Comparison of ENCODE assay signal across 9 mouse cellular contexts in genomic region chr3:88512896-88513545, GRCm38 (mm10). TPM values are rescaled to one million over a fixed set of nuclear protein-coding genes. Genes with fewer than 3 reads are reported as not detected.
DNase-seq lines count a peak whose midpoint lies in the region; ATAC-seq and TF ChIP-seq lines count a peak whose summit lies in the region.
"Had no signal": no experiment of that assay in that cellular context is flagged by ENCODE, and none has a peak within 500 bp of the region (broad histone marks: within the 10 kb centered on the region; RNA-seq: fewer than 3 reads in every experiment).

No protein-coding gene starts in this region.

- peak; percentile 55 for DNase-seq in adrenal gland, postnatal 25 days
- no peak for DNase-seq in adrenal gland, postnatal 4 days (ENCODE audit: low spot score in 2 of 2)
- no peak for DNase-seq in midbrain, embryonic 14.5 days
- DNase-seq in stomach, postnatal 0 days (ENCODE audit: low spot score) = peak; percentile 40
- DNase-seq in right cerebral cortex, postnatal 14 days = no peak
- DNase-seq in gastrocnemius, postnatal 36 days = no peak
- DNase-seq: cerebellum, postnatal 25 days had no signal

- no peak overlapping the region for H3K9ac ChIP-seq in midbrain, embryonic 14.5 days (replicated peaks; ENCODE audit: low read length)
- no peak overlapping the region for H3K9ac ChIP-seq in midbrain, embryonic 16.5 days (ENCODE audit: low read depth, low read length)
- no peak overlapping the region for H3K9ac ChIP-seq in intestine, postnatal 0 days (ENCODE audit: low read depth, low read length)
- H3K9ac ChIP-seq in stomach, postnatal 0 days (ENCODE audit: low read length) = no peak overlapping the region

- H3K27me3 ChIP-seq in midbrain, embryonic 14.5 days (ENCODE audit: control insufficient read depth, insufficient read depth, low read length) = no peaks in the 10 kb centered on the region
- H3K27me3 ChIP-seq in midbrain, embryonic 16.5 days (ENCODE audit: control insufficient read depth, insufficient read depth, low read depth, low read length) = no peaks in the 10 kb centered on the region
- H3K27me3 ChIP-seq in intestine, postnatal 0 days (replicated peaks; ENCODE audit: control insufficient read depth, insufficient read depth, low read length) = no peaks in the 10 kb centered on the region
- H3K27me3 ChIP-seq in stomach, postnatal 0 days (ENCODE audit: control insufficient read depth, insufficient read depth, low read length) = no peaks in the 10 kb centered on the region

- intact Hi-C loops in gastrocnemius, postnatal 36 days (cut with DNase I) = no loop called here

- H3K4me1 ChIP-seq in midbrain, embryonic 14.5 days (ENCODE audit: control insufficient read depth, insufficient read depth, low read length) = peaks cover 30% of the 10 kb centered on the region
- peaks cover 20% of the 10 kb centered on the region for H3K4me1 ChIP-seq in midbrain, embryonic 16.5 days (ENCODE audit: control insufficient read depth, insufficient read depth, low read length)
- H3K4me1 ChIP-seq in intestine, postnatal 0 days (replicated peaks; ENCODE audit: control insufficient read depth, insufficient read depth, low read length) = peaks cover 25% of the 10 kb centered on the region
- peaks cover 21% of the 10 kb centered on the region for H3K4me1 ChIP-seq in stomach, postnatal 0 days (replicated peaks; ENCODE audit: control insufficient read depth, insufficient read depth)

- H3K36me3 ChIP-seq in midbrain, embryonic 14.5 days (ENCODE audit: control insufficient read depth, insufficient read depth, low read length) = no peaks in the 10 kb centered on the region
- no peaks in the 10 kb centered on the region for H3K36me3 ChIP-seq in midbrain, embryonic 16.5 days (ENCODE audit: control insufficient read depth, insufficient read depth, low read length)
- H3K36me3 ChIP-seq in intestine, postnatal 0 days (ENCODE audit: control insufficient read depth, insufficient read depth) = no peaks in the 10 kb centered on the region
- no peaks in the 10 kb centered on the region for H3K36me3 ChIP-seq in stomach, postnatal 0 days (ENCODE audit: control insufficient read depth, insufficient read depth, low read length)

- WGBS in midbrain, embryonic 14.5 days = 31% methylated on average over 12 of the region's 15 CpGs
- WGBS in midbrain, embryonic 16.5 days = 44% methylated on average over 15 of the region's 15 CpGs
- 36% methylated on average over 12 of the region's 15 CpGs for WGBS in intestine, postnatal 0 days
- 37% methylated on average over 11 of the region's 15 CpGs for WGBS in stomach, postnatal 0 days

- H3K4me3 ChIP-seq in midbrain, embryonic 14.5 days (replicated peaks; ENCODE audit: low read depth, low read length) = no peak overlapping the region
- H3K4me3 ChIP-seq in midbrain, embryonic 16.5 days (ENCODE audit: low read depth, low read length) = no peak overlapping the region
- H3K4me3 ChIP-seq in intestine, postnatal 0 days (ENCODE audit: low read depth, low read length) = no peak overlapping the region
- no peak overlapping the region for H3K4me3 ChIP-seq in stomach, postnatal 0 days (ENCODE audit: low read depth, low read length)

- peak overlapping the region; percentile 22; the same call in 1 of the 2 replicates for H3K4me2 ChIP-seq in midbrain, embryonic 14.5 days (ENCODE audit: low read length)
- no peak overlapping the region for H3K4me2 ChIP-seq in midbrain, embryonic 16.5 days (ENCODE audit: low read length)
- peak overlapping the region; percentile 38 for H3K4me2 ChIP-seq in intestine, postnatal 0 days (replicated peaks; ENCODE audit: low read depth)
- H3K4me2 ChIP-seq in stomach, postnatal 0 days (replicated peaks; ENCODE audit: low read depth) = no peak overlapping the region

- ATAC-seq in midbrain, embryonic 14.5 days (ENCODE audit: low FRiP score, low TSS enrichment) = no peak
- ATAC-seq in midbrain, embryonic 16.5 days = no peak
- ATAC-seq in intestine, postnatal 0 days = no peak
- no peak for ATAC-seq in stomach, postnatal 0 days (ENCODE audit: low FRiP score, low TSS enrichment)

- no peak for TF ChIP-seq EP300 in stomach, postnatal 0 days (optimal IDR thresholded peaks at IDR 0.05)

- no peak overlapping the region for H3K27ac ChIP-seq in midbrain, embryonic 14.5 days (replicated peaks; ENCODE audit: low read depth, low read length)
- no peak overlapping the region for H3K27ac ChIP-seq in midbrain, embryonic 16.5 days (ENCODE audit: low read length)
- H3K27ac ChIP-seq in intestine, postnatal 0 days (ENCODE audit: low read depth, low read length) = peak overlapping the region; percentile 46
- H3K27ac ChIP-seq in stomach, postnatal 0 days (replicated peaks) = peak overlapping the region; percentile 81

- H3K9me3 ChIP-seq in midbrain, embryonic 14.5 days (ENCODE audit: control insufficient read depth, low read length) = no peaks in the 10 kb centered on the region
- no peaks in the 10 kb centered on the region for H3K9me3 ChIP-seq in midbrain, embryonic 16.5 days (replicated peaks; ENCODE audit: control insufficient read depth, low read length, poor library complexity, severe bottlenecking)
- H3K9me3 ChIP-seq in intestine, postnatal 0 days (ENCODE audit: control insufficient read depth) = no peaks in the 10 kb centered on the region
- no peaks in the 10 kb centered on the region for H3K9me3 ChIP-seq in stomach, postnatal 0 days (ENCODE audit: control insufficient read depth, low read length)

- no peak for TF ChIP-seq CTCF in intestine, postnatal 0 days (IDR thresholded peaks at IDR 0.05; ENCODE audit: low read depth)
- no peak for TF ChIP-seq CTCF in stomach, postnatal 0 days (IDR thresholded peaks at IDR 0.05; ENCODE audit: low read depth)

RNA-seq across cellular contexts. Expression of gene Lmna, which starts 3.3 kb away (rescaled TPM):
- 90.6 and 91.1 TPM in 2 replicates for total RNA-seq in adrenal gland, postnatal 25 days (2021)
- 100 to 1,000 TPM; 109 to 113 TPM for total RNA-seq in adrenal gland, postnatal 4 days (2021)
- 31.0 and 34.3 TPM in 2 replicates for polyA plus RNA-seq in midbrain, embryonic 14.5 days (2014; fragmentation: Nextera tagmentation; extraction: Ambion mirVana)
- 51.0 and 59.7 TPM in 2 replicates for polyA plus RNA-seq in midbrain, embryonic 16.5 days (2015; fragmentation: Nextera tagmentation; extraction: Ambion mirVana)
- polyA plus RNA-seq in intestine, postnatal 0 days (2015; fragmentation: Nextera tagmentation; extraction: Ambion mirVana) = 92.5 and 96.5 TPM in 2 replicates
- 250 and 267 TPM in 2 replicates for polyA plus RNA-seq in stomach, postnatal 0 days (2015; fragmentation: Nextera tagmentation; extraction: Ambion mirVana)
- total RNA-seq in gastrocnemius, postnatal 36 days (2021) = 10 to 100 TPM; 75.3 to 79.8 TPM

RNA-seq across cellular contexts. Expression of gene Mex3a, which starts 19.2 kb away (rescaled TPM):
- total RNA-seq in adrenal gland, postnatal 25 days (2021) = 3.3 and 3.5 TPM in 2 replicates
- total RNA-seq in adrenal gland, postnatal 4 days (2021) = 10 to 100 TPM; 11.2 to 16.1 TPM
- 50.8 and 51.8 TPM in 2 replicates for polyA plus RNA-seq in midbrain, embryonic 14.5 days (2014; fragmentation: Nextera tagmentation; extraction: Ambion mirVana)
- 28.6 and 33.0 TPM in 2 replicates for polyA plus RNA-seq in midbrain, embryonic 16.5 days (2015; fragmentation: Nextera tagmentation; extraction: Ambion mirVana)
- polyA plus RNA-seq in intestine, postnatal 0 days (2015; fragmentation: Nextera tagmentation; extraction: Ambion mirVana) = 2.8 TPM in 2 replicates
- 3.3 and 3.4 TPM in 2 replicates for polyA plus RNA-seq in stomach, postnatal 0 days (2015; fragmentation: Nextera tagmentation; extraction: Ambion mirVana)
- total RNA-seq in gastrocnemius, postnatal 36 days (2021) = under 1 TPM; 0.17 to 0.33 TPM

RNA-seq across cellular contexts. Expression of gene Rab25, which starts 35.1 kb away (rescaled TPM):
- not detected in 2 replicates for total RNA-seq in adrenal gland, postnatal 25 days (2021)
- total RNA-seq in adrenal gland, postnatal 4 days (2021) = 1 to 10 TPM in 1 of 2 experiments, under 1 TPM in 1; 0.54 to 3.9 TPM
- not detected in 2 replicates for polyA plus RNA-seq in midbrain, embryonic 14.5 days (2014; fragmentation: Nextera tagmentation; extraction: Ambion mirVana)
- 0.69 TPM in 1 of 2 replicates, not detected in the other for polyA plus RNA-seq in midbrain, embryonic 16.5 days (2015; fragmentation: Nextera tagmentation; extraction: Ambion mirVana)
- 79.5 and 89.2 TPM in 2 replicates for polyA plus RNA-seq in intestine, postnatal 0 days (2015; fragmentation: Nextera tagmentation; extraction: Ambion mirVana)
- 252 and 271 TPM in 2 replicates for polyA plus RNA-seq in stomach, postnatal 0 days (2015; fragmentation: Nextera tagmentation; extraction: Ambion mirVana)
- total RNA-seq in gastrocnemius, postnatal 36 days (2021) = not detected

RNA-seq across cellular contexts. Expression of gene Lamtor2, which starts 39.9 kb away (rescaled TPM):
- total RNA-seq in adrenal gland, postnatal 25 days (2021) = 148 and 150 TPM in 2 replicates
- total RNA-seq in adrenal gland, postnatal 4 days (2021) = 100 to 1,000 TPM; 108 to 113 TPM
- 93.4 and 154 TPM in 2 replicates for polyA plus RNA-seq in midbrain, embryonic 14.5 days (2014; fragmentation: Nextera tagmentation; extraction: Ambion mirVana)
- 181 and 193 TPM in 2 replicates for polyA plus RNA-seq in midbrain, embryonic 16.5 days (2015; fragmentation: Nextera tagmentation; extraction: Ambion mirVana)
- 171 and 183 TPM in 2 replicates for polyA plus RNA-seq in intestine, postnatal 0 days (2015; fragmentation: Nextera tagmentation; extraction: Ambion mirVana)
- 154 and 157 TPM in 2 replicates for polyA plus RNA-seq in stomach, postnatal 0 days (2015; fragmentation: Nextera tagmentation; extraction: Ambion mirVana)
- total RNA-seq in gastrocnemius, postnatal 36 days (2021) = 10 to 100 TPM; 70.6 to 76.1 TPM

RNA-seq across cellular contexts. Expression of gene Ubqln4, which starts 40.5 kb away (rescaled TPM):
- total RNA-seq in adrenal gland, postnatal 25 days (2021) = 74.3 and 87.0 TPM in 2 replicates
- total RNA-seq in adrenal gland, postnatal 4 days (2021) = 10 to 100 TPM; 52.6 to 62.6 TPM
- 42.4 and 47.8 TPM in 2 replicates for polyA plus RNA-seq in midbrain, embryonic 14.5 days (2014; fragmentation: Nextera tagmentation; extraction: Ambion mirVana)
- 39.8 and 41.3 TPM in 2 replicates for polyA plus RNA-seq in midbrain, embryonic 16.5 days (2015; fragmentation: Nextera tagmentation; extraction: Ambion mirVana)
- 17.3 and 19.2 TPM in 2 replicates for polyA plus RNA-seq in intestine, postnatal 0 days (2015; fragmentation: Nextera tagmentation; extraction: Ambion mirVana)
- 19.5 and 21.8 TPM in 2 replicates for polyA plus RNA-seq in stomach, postnatal 0 days (2015; fragmentation: Nextera tagmentation; extraction: Ambion mirVana)
- total RNA-seq in gastrocnemius, postnatal 36 days (2021) = 10 to 100 TPM; 73.6 to 77.4 TPM

Comparison
In these comparisons a context has a peak if more than half of its experiments do, and no peak if none do; other contexts are left out.
1. DNase-seq: peak in adrenal gland, postnatal 25 days (single experiment) and stomach, postnatal 0 days (single experiment); none in adrenal gland, postnatal 4 days (0 of 2), midbrain, embryonic 14.5 days (single experiment), right cerebral cortex, postnatal 14 days (single experiment) and gastrocnemius, postnatal 36 days (0 of 2).
2. H3K4me2 ChIP-seq: peak in midbrain, embryonic 14.5 days (single experiment) and intestine, postnatal 0 days (single experiment); none in midbrain, embryonic 16.5 days (single experiment) and stomach, postnatal 0 days (single experiment).
3. H3K27ac ChIP-seq: peak in intestine, postnatal 0 days (single experiment) and stomach, postnatal 0 days (single experiment); none in midbrain, embryonic 14.5 days (single experiment) and midbrain, embryonic 16.5 days (single experiment).
4. RNA of gene Rab25, which starts 35.1 kb away (polyA plus RNA-seq): 252 to 271 TPM in stomach, postnatal 0 days and 79.5 to 89.2 TPM in intestine, postnatal 0 days; 0.69 TPM in midbrain, embryonic 16.5 days and not detected in midbrain, embryonic 14.5 days; every median in the first group is over 10 times any median in the second.